Mouse (Mus musculus) ES-E14 (cell line): Measurements from ENCODE around the gene Mzt1. TPM values are rescaled to one million over a fixed set of nuclear protein-coding genes. Genes with fewer than 3 reads are reported as not detected.

Experiments
- DNase-seq: peaks from one replicate; pipeline ENCODE4 v3.0.0-alpha.2; 2013; ENCODE audit warnings: low read depth, low spot score
- H3K27ac ChIP-seq: 2 replicates; pipeline ENCODE4 v1.5.1; 2012; ENCODE audit warnings: low read depth, mild to moderate bottlenecking, low read length, moderate library complexity, mixed read lengths; ENCODE audit not compliant: poor library complexity, insufficient read depth, severe bottlenecking
- H3K36me3 ChIP-seq: 2 replicates; pipeline ENCODE4 v1.6.1; 2012; ENCODE audit warnings: mild to moderate bottlenecking, low read length, moderate library complexity, mixed read lengths; ENCODE audit not compliant: control insufficient read depth, poor library complexity, insufficient read depth, severe bottlenecking
- H3K4me1 ChIP-seq, 2 experiments: fragments of 150-350 bp in 1 of 2; sonication (generic) in 1 of 2; 2 replicates each; pipeline ENCODE4 v1.6.1; 2012; ENCODE audit warnings: low read length in 2 of 2, mild to moderate bottlenecking in 1 of 2, mixed read lengths in 1 of 2; ENCODE audit not compliant: control insufficient read depth in 2 of 2, insufficient read depth in 2 of 2, poor library complexity in 1 of 2
- H3K4me3 ChIP-seq, 2 experiments: fragments of 150-350 bp in 1 of 2; sonication (generic) in 1 of 2; 2 replicates each; pipeline ENCODE4 v1.5.1; 2012; ENCODE audit warnings: low read length in 2 of 2, low read depth in 1 of 2, mild to moderate bottlenecking in 1 of 2, mixed read lengths in 1 of 2; ENCODE audit not compliant: insufficient read depth in 1 of 2, poor library complexity in 1 of 2, severe bottlenecking in 1 of 2
- H3K9ac ChIP-seq: 2 replicates; pipeline ENCODE4 v1.6.1; 2012; ENCODE audit warnings: low read depth, mild to moderate bottlenecking, low read length, mixed read lengths; ENCODE audit not compliant: poor library complexity, insufficient read depth, severe bottlenecking
- H3K9me3 ChIP-seq: fragments of 150-350 bp; sonication (generic); 2 replicates; pipeline ENCODE4 v1.6.1; 2012; ENCODE audit warnings: low read depth, mild to moderate bottlenecking, low read length; ENCODE audit not compliant: control insufficient read depth, insufficient read depth
- CHD2 ChIP-seq: IDR thresholded peaks from 2 replicates; pipeline ENCODE4 v1.6.1; 2014; ENCODE audit warnings: mild to moderate bottlenecking, low read depth, low read length, inconsistent platforms
- HCFC1 ChIP-seq: IDR thresholded peaks from 2 replicates; pipeline ENCODE4 v1.6.1; 2012; ENCODE audit warnings: low read length, inconsistent platforms, borderline replicate concordance; ENCODE audit not compliant: insufficient read depth
- MAFK ChIP-seq: IDR thresholded peaks from 2 replicates; pipeline ENCODE4 v1.6.1; 2014; ENCODE audit warnings: mild to moderate bottlenecking, low read depth, low read length, inconsistent platforms; ENCODE audit not compliant: insufficient read depth
- ZC3H11A ChIP-seq: IDR thresholded peaks from 2 replicates; pipeline ENCODE4 v1.6.1; 2012; ENCODE audit warnings: low read depth, mild to moderate bottlenecking, inconsistent platforms, low read length, borderline replicate concordance
- ZNF384 ChIP-seq: IDR thresholded peaks from 2 replicates; pipeline ENCODE4 v1.6.1; 2012; ENCODE audit warnings: low read depth, low read length, inconsistent platforms
- in situ Hi-C, 2 experiments: fragments of 600-800 bp; cut with MboI; formaldehyde crosslinking; loops; one replicate each; pipeline ENCODE4 v1.15.1; 2025; ENCODE audit warnings: low sequenced_read_pairs in 2 of 2, inconsistent platforms in 1 of 2; ENCODE audit not compliant: unreplicated experiment in 2 of 2
- total RNA-seq: library from RNA; depleted of rRNA; stranded (reverse); fragments of 300-350 nt; gene quantifications from 2 replicates; pipeline ENCODE4 v1.2.3, GENCODE M21; 2012

Gene Mzt1
- total RNA-seq, 1 experiment = 18.5 TPM

DNA sequence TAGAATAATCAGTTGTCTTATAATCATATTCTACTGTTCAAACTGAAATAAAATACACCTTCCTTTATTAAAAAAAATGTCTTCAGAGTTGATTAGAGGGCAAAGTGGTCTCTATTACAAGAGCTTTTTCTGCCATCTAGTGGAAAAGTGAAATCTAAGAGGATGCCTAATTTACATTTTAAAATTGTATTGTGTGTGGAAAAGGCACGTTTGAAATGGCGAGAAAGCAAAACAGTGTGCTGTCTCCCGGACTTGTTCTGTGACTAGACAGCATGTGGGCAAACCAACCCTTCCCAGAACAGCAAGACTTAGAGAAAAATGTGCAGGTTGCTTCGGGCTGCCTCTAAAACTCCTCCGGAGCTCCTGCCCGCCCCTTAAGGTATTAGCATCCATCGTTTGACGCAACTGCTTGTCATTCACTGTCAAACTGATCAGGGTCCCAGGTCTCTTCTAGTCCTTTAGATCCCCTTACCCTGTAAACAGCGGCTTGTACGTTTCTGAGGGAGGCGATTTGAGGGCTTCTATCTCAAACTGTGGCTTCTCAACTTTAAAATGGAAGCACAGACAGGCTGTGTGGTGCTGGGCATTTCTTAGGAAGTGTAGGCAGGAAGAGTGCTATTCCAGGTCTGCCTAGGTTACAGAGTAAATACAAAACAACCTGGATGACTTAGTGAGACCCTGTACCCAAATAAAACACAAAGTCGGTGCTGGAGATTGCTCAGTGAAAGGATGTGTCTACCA is 23.4 kb downstream of the Mzt1 start:
- in situ Hi-C loops = no loop called here
- no peak overlapping the region for H3K9ac ChIP-seq
- no peak for DNase-seq
- TF ChIP-seq HCFC1 (no peak), ZNF384 (no peak), MAFK (no peak), CHD2 (no peak), ZC3H11A (no peak)
- H3K36me3 ChIP-seq = no peaks in the 10 kb centered on the region
- H3K27ac ChIP-seq = no peak overlapping the region
- no peak overlapping the region for H3K4me3 ChIP-seq
- H3K4me1 ChIP-seq = peaks cover 2 to 5% of the 10 kb centered on the region in 2 experiments; a peak in 2 of 4 replicates
- H3K9me3 ChIP-seq = no peaks in the 10 kb centered on the region

DNA sequence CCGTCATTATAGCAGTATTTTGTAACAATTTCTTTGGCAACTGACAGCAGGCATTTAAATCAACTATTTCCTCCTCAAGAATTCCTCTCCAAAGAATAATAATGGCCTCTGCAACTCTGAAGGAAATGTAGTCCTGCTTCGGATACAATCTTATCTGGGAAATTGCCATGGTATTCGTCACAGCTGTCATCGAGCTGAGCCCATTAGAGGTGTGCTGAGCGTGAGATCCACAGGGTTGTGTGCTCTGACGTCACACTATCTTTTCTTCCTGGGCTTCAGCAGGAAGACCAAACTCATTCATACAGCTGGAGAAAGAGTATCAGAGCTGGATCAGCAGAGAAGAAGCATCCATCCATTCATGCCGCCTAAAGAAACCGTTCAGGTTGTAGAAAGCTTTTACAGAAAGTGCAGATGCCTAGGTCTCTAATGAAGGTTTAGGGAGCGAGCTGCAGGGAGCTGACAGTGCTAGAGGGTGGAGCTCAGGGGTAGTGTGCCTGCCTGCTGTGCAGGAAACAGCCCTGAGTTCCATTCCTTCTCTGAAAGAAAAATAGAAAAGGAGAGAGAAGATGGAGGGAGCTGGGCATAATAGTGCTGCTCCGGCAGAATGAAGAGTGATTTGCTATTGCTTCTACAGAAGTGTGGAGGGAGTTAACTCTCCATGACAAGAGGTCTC is 26.7 kb downstream of the Mzt1 start:
- no peak overlapping the region for H3K4me3 ChIP-seq
- TF ChIP-seq CHD2 (no peak), HCFC1 (no peak), ZC3H11A (no peak), ZNF384 (no peak)
- DNase-seq = no peak
- in situ Hi-C loops = no loop called here
- peaks cover 2 to 5% of the 10 kb centered on the region in 2 experiments; a peak in 2 of 4 replicates for H3K4me1 ChIP-seq
- no peak overlapping the region for H3K27ac ChIP-seq
- H3K9me3 ChIP-seq = no peaks in the 10 kb centered on the region
- no peaks in the 10 kb centered on the region for H3K36me3 ChIP-seq
- H3K9ac ChIP-seq = no peak overlapping the region

DNA sequence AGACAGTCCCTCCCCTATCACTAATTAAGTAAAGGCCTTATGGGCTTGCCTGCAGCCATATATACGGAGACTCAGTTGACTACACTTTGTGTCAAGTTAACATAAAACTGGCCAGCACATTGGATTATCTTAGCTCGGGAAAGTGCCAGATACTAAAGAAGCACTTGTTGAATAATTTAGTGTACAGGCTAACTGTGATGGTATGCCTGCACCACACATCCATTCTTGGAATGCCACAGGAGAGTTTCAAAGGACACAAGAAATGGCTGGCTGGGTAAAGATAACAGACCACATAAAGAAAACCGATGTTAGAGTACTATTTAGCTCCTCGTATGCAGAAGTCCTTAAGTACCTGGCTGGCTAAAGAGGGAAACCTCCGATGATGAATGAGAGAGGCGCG is 27.2 kb downstream of the Mzt1 start:
- no peak overlapping the region for H3K9ac ChIP-seq
- DNase-seq = no peak
- H3K4me3 ChIP-seq = no peak overlapping the region
- TF ChIP-seq ZC3H11A = no peak
- TF ChIP-seq CHD2 = no peak
- no peak for TF ChIP-seq ZNF384
- TF ChIP-seq HCFC1 = no peak
- no peak for TF ChIP-seq MAFK
- H3K36me3 ChIP-seq = no peaks in the 10 kb centered on the region
- H3K4me1 ChIP-seq = peaks cover 2 to 5% of the 10 kb centered on the region in 2 experiments; a peak in 2 of 4 replicates
- in situ Hi-C loops = no loop called here
- H3K27ac ChIP-seq = no peak overlapping the region
- H3K9me3 ChIP-seq = no peaks in the 10 kb centered on the region

DNA sequence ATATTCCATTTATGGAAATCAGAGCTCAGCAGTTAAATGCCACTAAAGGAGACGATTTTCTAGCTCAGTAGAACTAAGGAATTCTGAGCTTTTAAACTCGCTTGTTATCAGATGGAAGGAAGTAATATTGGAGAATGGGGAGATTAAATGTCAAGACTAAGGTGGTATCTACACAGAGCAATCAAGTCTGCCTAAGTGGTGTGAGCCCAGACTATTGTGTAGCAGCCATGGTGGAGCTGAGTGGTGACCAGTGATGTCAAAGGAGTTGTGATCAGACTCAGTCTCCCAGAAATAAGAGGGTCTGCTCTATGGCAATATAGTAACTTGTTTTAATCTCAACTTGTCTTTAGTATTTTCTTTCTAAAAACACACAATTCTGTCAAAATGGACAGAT is 35.0 kb downstream of the Mzt1 start:
- H3K4me3 ChIP-seq = no peak overlapping the region
- H3K9ac ChIP-seq = no peak overlapping the region
- H3K27ac ChIP-seq = no peak overlapping the region
- no peaks in the 10 kb centered on the region for H3K9me3 ChIP-seq
- no peaks in the 10 kb centered on the region for H3K36me3 ChIP-seq
- 0 out of 4 replicates have a peak, but pooled peaks cover 0 to 1% of the 10 kb centered on the region in 2 experiments for H3K4me1 ChIP-seq
- in situ Hi-C loops = no loop called here
- DNase-seq = no peak
- TF ChIP-seq ZNF384 (no peak), MAFK (no peak), HCFC1 (no peak), CHD2 (no peak), ZC3H11A (no peak)
